Mouse (Mus musculus) c-Kit-positive CD71-positive TER-119-negative erythroid progenitor cells, embryonic 14.5 days (primary cell): ENCODE measurements around the gene Gm47996.
"Not testable (repeated sequence)": the region's sequence is repeated elsewhere in the genome, so short reads cannot be mapped to it uniquely, and the experiment has no call there.

Experiments
- DNase-seq: peaks from one replicate; pipeline ENCODE4 v3.0.0-alpha.2; 2013; ENCODE audit warnings: low read depth

The Gm47996 gene

GRCm38 (mm10) chr1:151209824-151210355 is at the start of gene Gm47996:
Gene Gm47996 (plus strand): TSS chr1:151210131.
- not testable (repeated sequence) for DNase-seq

- no peak for DNase-seq
Measured at GRCm38 (mm10) chr1:151166031-151166430, 43.9 kb upstream of the Gm47996 start.

GRCm38 (mm10) chr1:151167297-151168047 is 42.5 kb upstream of the Gm47996 start:
- DNase-seq = no peak

GRCm38 (mm10) chr1:151168637-151169036 is 41.3 kb upstream of the Gm47996 start:
- DNase-seq = no peak

- DNase-seq = no peak
Measured at GRCm38 (mm10) chr1:151171572-151172461, 38.1 kb upstream of the Gm47996 start.

- DNase-seq = peak; percentile 77
Measured at GRCm38 (mm10) chr1:151177030-151177936, 32.6 kb upstream of the Gm47996 start.

- DNase-seq = no peak
Measured at GRCm38 (mm10) chr1:151177937-151178271, 32.0 kb upstream of the Gm47996 start.

- no peak for DNase-seq
Measured at GRCm38 (mm10) chr1:151178505-151179083, 31.3 kb upstream of the Gm47996 start.

GRCm38 (mm10) chr1:151180167-151180566 is 29.8 kb upstream of the Gm47996 start:
- no peak for DNase-seq

- DNase-seq = not testable (repeated sequence)
Measured at GRCm38 (mm10) chr1:151182266-151182665, 27.7 kb upstream of the Gm47996 start, which contains the start of gene Gm47985. Gene Gm47985 (plus strand): TSS chr1:151182537.

GRCm38 (mm10) chr1:151186186-151186585 is 23.7 kb upstream of the Gm47996 start:
- DNase-seq = not testable (repeated sequence)

GRCm38 (mm10) chr1:151186879-151187424 is 23.0 kb upstream of the Gm47996 start:
- not testable (repeated sequence) for DNase-seq

- no peak for DNase-seq
Measured at GRCm38 (mm10) chr1:151188469-151188868, 21.5 kb upstream of the Gm47996 start.

- not testable (repeated sequence) for DNase-seq
Measured at GRCm38 (mm10) chr1:151192075-151192474, 17.9 kb upstream of the Gm47996 start, which contains the start of gene Gm8947. Gene Gm8947 (plus strand): TSS chr1:151192376.

- not testable (repeated sequence) for DNase-seq
Measured at GRCm38 (mm10) chr1:151192739-151193138, 17.2 kb upstream of the Gm47996 start.

GRCm38 (mm10) chr1:151195986-151196385 is 13.9 kb upstream of the Gm47996 start:
- not testable (repeated sequence) for DNase-seq

- DNase-seq = not testable (repeated sequence)
Measured at GRCm38 (mm10) chr1:151196690-151197089, 13.2 kb upstream of the Gm47996 start.

- DNase-seq = peak; percentile 57
Measured at GRCm38 (mm10) chr1:151198120-151198519, 11.8 kb upstream of the Gm47996 start, which contains the start of gene Gm47995. Gene Gm47995 (plus strand): TSS chr1:151198448.

GRCm38 (mm10) chr1:151200620-151201019 is 9.3 kb upstream of the Gm47996 start:
- not testable (repeated sequence) for DNase-seq

GRCm38 (mm10) chr1:151202771-151203170 is 7.2 kb upstream of the Gm47996 start:
- DNase-seq = not testable (repeated sequence)

GRCm38 (mm10) chr1:151203818-151204217 is 6.1 kb upstream of the Gm47996 start, which contains the start of gene 3110040M04Rik:
Gene 3110040M04Rik (plus strand): TSS chr1:151204121.
- not testable (repeated sequence) for DNase-seq
